Mouse (Mus musculus): Measurements from ENCODE around the gene Fbxo34. TPM values are rescaled to one million over a fixed set of nuclear protein-coding genes. Genes with fewer than 3 reads are reported as not detected.
A peak's percentile ranks its signal among the peaks of the same experiment; 100 is the strongest.

The Fbxo34 gene
- polyA plus RNA-seq, 1 experiment from 2014 or later = 18.1 TPM

- ATAC-seq (ENCODE audit: low FRiP score, low TSS enrichment) (no peak), DNase-seq (ENCODE audit: low spot score) (no peak)
- no peaks in the 10 kb centered on the region for H3K27me3 ChIP-seq (ENCODE audit: control insufficient read depth, insufficient read depth, low read length)
- no peak overlapping the region for H3K9ac ChIP-seq (ENCODE audit: low read length)
- no peak overlapping the region for H3K4me3 ChIP-seq (ENCODE audit: low read depth, low read length)
- WGBS = 72% methylated on average over 10 of the region's 10 CpGs
- H3K27ac ChIP-seq (replicated peaks) = no peak overlapping the region
- H3K4me1 ChIP-seq (replicated peaks; ENCODE audit: control insufficient read depth, insufficient read depth) = no peaks in the 10 kb centered on the region
- TF ChIP-seq CTCF (IDR thresholded peaks at IDR 0.05; ENCODE audit: low read depth) = no peak
- no peak for TF ChIP-seq EP300 (optimal IDR thresholded peaks at IDR 0.05)
- H3K36me3 ChIP-seq (ENCODE audit: control insufficient read depth, insufficient read depth, low read length) = no peaks in the 10 kb centered on the region
- H3K9me3 ChIP-seq (ENCODE audit: control insufficient read depth, low read length) = no peaks in the 10 kb centered on the region
- no peak overlapping the region for H3K4me2 ChIP-seq (replicated peaks; ENCODE audit: low read depth)
Measured at GRCm38 (mm10) chr14:47464426-47464825, 14.2 kb downstream of the Fbxo34 start.

DNA sequence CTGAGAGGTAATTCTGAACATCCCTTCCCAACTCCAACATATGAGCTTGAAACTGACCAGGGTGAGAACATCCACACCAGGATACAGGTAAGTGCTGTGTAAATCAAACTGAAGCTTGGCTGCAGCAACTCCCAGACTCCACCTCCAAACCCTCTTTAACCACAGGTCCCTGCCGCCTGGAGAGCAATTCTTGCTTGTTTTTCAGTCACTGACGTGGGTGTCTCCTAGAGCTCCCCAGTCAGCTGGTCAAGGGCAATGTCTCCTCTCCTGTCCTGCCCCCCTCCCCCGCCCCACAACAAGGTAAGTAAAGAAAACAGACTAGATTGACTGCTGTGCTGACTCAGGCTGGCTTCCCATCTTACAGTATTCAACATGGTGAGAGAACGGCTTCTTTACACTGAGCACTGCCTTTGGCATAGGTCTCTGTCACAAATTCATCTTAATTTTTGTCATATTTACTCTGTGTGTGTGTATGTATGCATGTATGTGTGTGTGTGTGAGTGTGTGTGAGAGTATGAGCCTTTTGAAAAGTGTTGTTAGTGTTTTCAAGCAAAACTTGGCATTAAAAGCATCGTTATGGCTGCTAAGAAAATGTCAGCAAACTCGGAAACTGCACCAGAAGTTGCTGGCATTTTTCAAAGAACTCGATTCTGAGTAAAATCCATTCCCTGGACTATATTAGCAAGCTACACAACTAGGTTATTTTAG lies 15.4 kb downstream of the Fbxo34 start:
- WGBS = 37% methylated on average over 7 of the region's 7 CpGs
- no peaks in the 10 kb centered on the region for H3K36me3 ChIP-seq (ENCODE audit: control insufficient read depth, insufficient read depth, low read length)
- no peak overlapping the region for H3K27ac ChIP-seq (replicated peaks)
- TF ChIP-seq EP300 (optimal IDR thresholded peaks at IDR 0.05) (no peak), CTCF (IDR thresholded peaks at IDR 0.05; ENCODE audit: low read depth) (no peak)
- H3K9me3 ChIP-seq (ENCODE audit: control insufficient read depth, low read length) = no peaks in the 10 kb centered on the region
- DNase-seq (ENCODE audit: low spot score) (no peak), ATAC-seq (ENCODE audit: low FRiP score, low TSS enrichment) (no peak)
- no peaks in the 10 kb centered on the region for H3K4me1 ChIP-seq (replicated peaks; ENCODE audit: control insufficient read depth, insufficient read depth)
- no peak overlapping the region for H3K4me3 ChIP-seq (ENCODE audit: low read depth, low read length)
- H3K27me3 ChIP-seq (ENCODE audit: control insufficient read depth, insufficient read depth, low read length) = no peaks in the 10 kb centered on the region
- H3K9ac ChIP-seq (ENCODE audit: low read length) = no peak overlapping the region
- no peak overlapping the region for H3K4me2 ChIP-seq (replicated peaks; ENCODE audit: low read depth)

- Histone ChIP-seq H3K27me3 (ENCODE audit: control insufficient read depth, insufficient read depth, low read length) (no peaks in the 10 kb centered on the region), H3K9ac (ENCODE audit: low read length) (peak overlapping the region; percentile 93), H3K9me3 (ENCODE audit: control insufficient read depth, low read length) (no peaks in the 10 kb centered on the region), H3K4me3 (ENCODE audit: low read depth, low read length) (peak overlapping the region; percentile 89), H3K36me3 (ENCODE audit: control insufficient read depth, insufficient read depth, low read length) (no peaks in the 10 kb centered on the region), H3K4me1 (replicated peaks; ENCODE audit: control insufficient read depth, insufficient read depth) (peaks cover 2% of the 10 kb centered on the region; the same call in 1 of the 2 replicates), H3K27ac (replicated peaks) (peak overlapping the region; percentile 94), H3K4me2 (replicated peaks; ENCODE audit: low read depth) (peak overlapping the region; percentile 86)
- peak; percentile 97 for DNase-seq (ENCODE audit: low spot score)
- WGBS = under 1% methylated on average over 34 of the region's 40 CpGs
- TF ChIP-seq EP300 (optimal IDR thresholded peaks at IDR 0.05) (no peak), CTCF (IDR thresholded peaks at IDR 0.05; ENCODE audit: low read depth) (peak; percentile 95)
- peak; percentile 95 for ATAC-seq (ENCODE audit: low FRiP score, low TSS enrichment)
Measured at GRCm38 (mm10) chr14:47472359-47472742, 22.1 kb downstream of the Fbxo34 start.

DNA sequence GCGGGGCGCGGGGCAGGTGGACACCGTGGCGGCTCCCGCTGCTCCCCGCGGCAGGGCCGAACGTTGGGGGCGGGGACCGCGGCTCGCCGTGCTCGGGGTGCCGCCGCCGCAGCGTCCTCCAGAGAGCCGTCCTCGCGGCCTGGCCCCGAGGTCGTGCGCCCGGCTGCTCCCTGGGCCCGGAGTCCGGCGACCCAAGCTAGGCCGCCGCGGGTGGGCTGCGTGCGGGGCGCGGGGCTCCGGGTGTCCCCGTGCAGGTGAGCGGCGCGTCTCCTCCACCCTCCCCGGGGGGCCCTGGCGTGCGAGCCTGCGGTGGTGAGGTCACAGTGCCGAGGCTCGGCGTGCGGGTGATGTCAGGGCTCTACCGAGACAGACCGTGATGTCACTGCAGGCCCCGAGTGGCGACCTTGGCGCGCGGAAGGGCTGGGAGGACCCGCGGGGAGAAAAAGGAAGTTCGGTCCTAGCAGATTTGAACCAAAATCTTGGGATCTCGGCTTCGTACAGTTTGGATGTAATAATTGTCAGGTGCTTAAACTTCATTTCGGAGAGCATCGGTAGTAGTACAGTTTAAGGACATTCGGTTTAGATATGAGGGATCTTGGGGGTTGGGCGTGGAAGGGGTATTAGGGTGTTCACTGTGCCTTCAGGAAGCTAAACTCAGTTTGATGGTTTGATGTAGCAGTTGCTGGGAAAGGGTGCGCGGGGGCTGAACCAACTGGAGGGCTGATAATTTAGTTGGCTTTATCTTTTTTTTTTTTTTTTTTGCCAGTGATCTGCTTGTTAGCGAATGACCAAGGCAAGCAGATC lies 22.7 kb downstream of the Fbxo34 start:
- Histone ChIP-seq H3K4me3 (ENCODE audit: low read depth, low read length) (peak overlapping the region; percentile 89), H3K9me3 (ENCODE audit: control insufficient read depth, low read length) (no peaks in the 10 kb centered on the region), H3K9ac (ENCODE audit: low read length) (peak overlapping the region; percentile 93), H3K36me3 (ENCODE audit: control insufficient read depth, insufficient read depth, low read length) (no peaks in the 10 kb centered on the region), H3K4me2 (replicated peaks; ENCODE audit: low read depth) (peak overlapping the region; percentile 86), H3K4me1 (replicated peaks; ENCODE audit: control insufficient read depth, insufficient read depth) (peaks cover 2% of the 10 kb centered on the region; the same call in 1 of the 2 replicates), H3K27me3 (ENCODE audit: control insufficient read depth, insufficient read depth, low read length) (no peaks in the 10 kb centered on the region), H3K27ac (replicated peaks) (peak overlapping the region; percentile 94)
- ATAC-seq (ENCODE audit: low FRiP score, low TSS enrichment) (peak; percentile 77), DNase-seq (ENCODE audit: low spot score) (peak; percentile 77)
- 1% methylated on average over 62 of the region's 69 CpGs for WGBS
- no peak for TF ChIP-seq CTCF (IDR thresholded peaks at IDR 0.05; ENCODE audit: low read depth)
- TF ChIP-seq EP300 (optimal IDR thresholded peaks at IDR 0.05) = no peak

DNA sequence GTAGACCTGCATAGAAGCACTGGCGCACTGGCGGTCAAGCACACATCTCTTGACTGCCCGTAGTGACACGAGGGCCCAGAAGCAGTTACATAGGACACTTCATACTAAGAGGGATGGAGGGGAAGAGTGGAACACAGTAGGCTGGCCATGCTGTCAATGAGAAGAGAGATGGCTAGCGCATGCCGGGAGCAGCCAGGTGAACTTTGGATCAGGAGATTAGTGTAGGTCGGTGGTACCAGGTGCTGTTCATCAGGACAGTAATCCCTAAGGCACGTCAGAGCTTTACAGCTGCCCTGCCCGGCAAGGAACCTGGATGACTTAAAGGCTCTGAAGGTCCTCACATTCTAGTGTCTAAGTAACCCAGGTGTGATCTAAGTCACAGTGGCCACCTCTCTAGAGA lies 23.7 kb downstream of the Fbxo34 start:
- peak; percentile 31 for DNase-seq (ENCODE audit: low spot score)
- WGBS = 48% methylated on average over 9 of the region's 9 CpGs

More for the DNA sequence above, 23.7 kb downstream of the Fbxo34 start:
- Histone ChIP-seq H3K4me1 (replicated peaks; ENCODE audit: control insufficient read depth, insufficient read depth) (peaks cover 2% of the 10 kb centered on the region; the same call in 1 of the 2 replicates), H3K9me3 (ENCODE audit: control insufficient read depth, low read length) (no peaks in the 10 kb centered on the region), H3K27me3 (ENCODE audit: control insufficient read depth, insufficient read depth, low read length) (no peaks in the 10 kb centered on the region), H3K9ac (ENCODE audit: low read length) (no peak overlapping the region), H3K27ac (replicated peaks) (peak overlapping the region; percentile 83), H3K4me3 (ENCODE audit: low read depth, low read length) (peak overlapping the region; percentile 89; the same call in 1 of the 2 replicates), H3K36me3 (ENCODE audit: control insufficient read depth, insufficient read depth, low read length) (no peaks in the 10 kb centered on the region), H3K4me2 (replicated peaks; ENCODE audit: low read depth) (peak overlapping the region; percentile 86)
- ATAC-seq (ENCODE audit: low FRiP score, low TSS enrichment) = 0 out of 2 replicates have a peak, but pooled peaks have one; percentile 15
- TF ChIP-seq CTCF (IDR thresholded peaks at IDR 0.05; ENCODE audit: low read depth) = no peak
- TF ChIP-seq EP300 (optimal IDR thresholded peaks at IDR 0.05) = no peak
